In genomic region chr10:39171134-39171533, GRCm38 (mm10) we compare ENCODE assay signal across 8 mouse cellular contexts. TPM values are rescaled to one million over a fixed set of nuclear protein-coding genes. Genes with fewer than 3 reads are reported as not detected.
A peak's percentile ranks its signal among the peaks of the same experiment; 100 is the strongest.
DNase-seq lines count a peak whose midpoint lies in the region; ATAC-seq and TF ChIP-seq lines count a peak whose summit lies in the region.

No protein-coding gene starts in this region.

- peak; percentile 84 for ATAC-seq in embryonic facial prominence, embryonic 13.5 days (ENCODE audit: insufficient number of reproducible peaks, insufficient read depth, low FRiP score, low TSS enrichment, low read depth)
- ATAC-seq in limb, embryonic 12.5 days (ENCODE audit: insufficient number of reproducible peaks, insufficient read depth, low FRiP score, low TSS enrichment, low read depth) = peak; percentile 76
- ATAC-seq in midbrain, embryonic 15.5 days (replicated peaks) = peak; percentile 95

- H3K4me2 ChIP-seq in embryonic facial prominence, embryonic 13.5 days = peak overlapping the region; percentile 63
- H3K4me2 ChIP-seq in limb, embryonic 12.5 days = peak overlapping the region; percentile 80
- H3K4me2 ChIP-seq in midbrain, embryonic 15.5 days = peak overlapping the region; percentile 72

- H3K4me1 ChIP-seq in embryonic facial prominence, embryonic 13.5 days = peaks cover 52% of the 10 kb centered on the region
- no peaks in the 10 kb centered on the region for H3K4me1 ChIP-seq in kidney, adult 2 months (ENCODE audit: control insufficient read depth, insufficient read depth, low read length)
- H3K4me1 ChIP-seq in limb, embryonic 12.5 days (replicated peaks) = peaks cover 45% of the 10 kb centered on the region
- peaks cover 38% of the 10 kb centered on the region for H3K4me1 ChIP-seq in midbrain, embryonic 15.5 days
- H3K4me1 ChIP-seq in spleen, adult 2 months (ENCODE audit: control insufficient read depth, insufficient read depth, insufficient read length) = peaks cover 2% of the 10 kb centered on the region; the same call in 1 of the 2 replicates

- no peaks in the 10 kb centered on the region for H3K36me3 ChIP-seq in embryonic facial prominence, embryonic 13.5 days
- no peaks in the 10 kb centered on the region for H3K36me3 ChIP-seq in kidney, adult 2 months (ENCODE audit: control insufficient read depth, insufficient read depth, low read length)
- H3K36me3 ChIP-seq in limb, embryonic 12.5 days = no peaks in the 10 kb centered on the region
- H3K36me3 ChIP-seq in midbrain, embryonic 15.5 days (replicated peaks) = no peaks in the 10 kb centered on the region
- H3K36me3 ChIP-seq in spleen, adult 2 months (ENCODE audit: control insufficient read depth, insufficient read depth, low read length) = no peaks in the 10 kb centered on the region

- no peaks in the 10 kb centered on the region for H3K9me3 ChIP-seq in embryonic facial prominence, embryonic 13.5 days
- no peaks in the 10 kb centered on the region for H3K9me3 ChIP-seq in limb, embryonic 12.5 days
- no peaks in the 10 kb centered on the region for H3K9me3 ChIP-seq in midbrain, embryonic 15.5 days

- peak; percentile 73 for DNase-seq in 3134 (ENCODE audit: extremely low read depth, insufficient read length, low spot score)
- DNase-seq in adrenal gland, postnatal 36 days = peak; percentile 93
- peak; percentile 93 to 95 for DNase-seq in heart, adult 18-20 months
- DNase-seq in kidney, adult 2 months = peak; percentile 91
- DNase-seq in spleen, adult 2 months (ENCODE audit: low read depth in 1 of 2, low spot score in 2 of 2) = peak; percentile 87 to 91

- under 1% methylated on average over 19 of the region's 19 CpGs for WGBS in embryonic facial prominence, embryonic 13.5 days
- under 1% methylated on average over 19 of the region's 19 CpGs for WGBS in kidney, adult 2 months
- under 1% methylated on average over 19 of the region's 19 CpGs for WGBS in limb, embryonic 12.5 days
- WGBS in midbrain, embryonic 15.5 days = under 1% methylated on average over 19 of the region's 19 CpGs
- under 1% methylated on average over 19 of the region's 19 CpGs for WGBS in spleen, adult 2 months

- H3K4me3 ChIP-seq in embryonic facial prominence, embryonic 13.5 days = peak overlapping the region; percentile 42
- H3K4me3 ChIP-seq in kidney, adult 2 months (ENCODE audit: insufficient read depth, low read depth, low read length) = peak overlapping the region; percentile 46
- H3K4me3 ChIP-seq in limb, embryonic 12.5 days (replicated peaks) = peak overlapping the region; percentile 41
- H3K4me3 ChIP-seq in midbrain, embryonic 15.5 days = peak overlapping the region; percentile 43
- H3K4me3 ChIP-seq in spleen, adult 2 months (ENCODE audit: extremely low read depth, insufficient read depth, insufficient read length) = peak overlapping the region; percentile 59

- peak overlapping the region; percentile 44; the same call in 1 of the 2 replicates for H3K9ac ChIP-seq in embryonic facial prominence, embryonic 13.5 days
- H3K9ac ChIP-seq in limb, embryonic 12.5 days (replicated peaks) = peak overlapping the region; percentile 38; the same call in 1 of the 2 replicates
- peak overlapping the region; percentile 63 for H3K9ac ChIP-seq in midbrain, embryonic 15.5 days

- TF ChIP-seq CTCF in kidney, adult 2 months (conservative IDR thresholded peaks at IDR 0.05; ENCODE audit: insufficient read depth, insufficient read length, low read depth, low read length) = peak; percentile 96
- TF ChIP-seq CTCF in spleen, adult 2 months (IDR thresholded peaks at IDR 0.05; ENCODE audit: extremely low read depth, insufficient read depth, insufficient read length, insufficient replicate concordance) = peak; percentile 87; the same call in 1 of the 2 replicates

- no peak for TF ChIP-seq POLR2A in kidney, adult 2 months (IDR thresholded peaks at IDR 0.05; ENCODE audit: low read depth, low read length)
- no peak for TF ChIP-seq POLR2A in spleen, adult 2 months (IDR thresholded peaks at IDR 0.05; ENCODE audit: low read depth, low read length)

- peak overlapping the region; percentile 80 for H3K27ac ChIP-seq in embryonic facial prominence, embryonic 13.5 days
- no peak overlapping the region; the same call in 1 of the 2 replicates for H3K27ac ChIP-seq in kidney, adult 2 months (ENCODE audit: insufficient read depth, low read depth, low read length)
- peak overlapping the region; percentile 72 for H3K27ac ChIP-seq in limb, embryonic 12.5 days
- H3K27ac ChIP-seq in midbrain, embryonic 15.5 days = peak overlapping the region; percentile 97
- H3K27ac ChIP-seq in spleen, adult 2 months (ENCODE audit: insufficient read depth, low read length) = peak overlapping the region; percentile 71

- H3K27me3 ChIP-seq in embryonic facial prominence, embryonic 13.5 days = no peaks in the 10 kb centered on the region
- no peaks in the 10 kb centered on the region for H3K27me3 ChIP-seq in kidney, adult 2 months (replicated peaks; ENCODE audit: control insufficient read depth, insufficient read depth, low read length)
- H3K27me3 ChIP-seq in limb, embryonic 12.5 days = no peaks in the 10 kb centered on the region
- H3K27me3 ChIP-seq in midbrain, embryonic 15.5 days (replicated peaks) = no peaks in the 10 kb centered on the region
- H3K27me3 ChIP-seq in spleen, adult 2 months (ENCODE audit: control insufficient read depth, insufficient read depth, low read length) = no peaks in the 10 kb centered on the region

RNA-seq across cellular contexts. Expression of gene Ccn6, which starts 7.5 kb away (rescaled TPM):
- under 1 TPM; 0.26 to 0.70 TPM for total RNA-seq in adrenal gland, postnatal 36 days (2021)
- polyA plus RNA-seq in embryonic facial prominence, embryonic 13.5 days (2015; fragmentation: Nextera tagmentation; extraction: Ambion mirVana) = 0.51 and 0.58 TPM in 2 replicates
- not detected for total RNA-seq in heart, adult 18-20 months (2021)
- 0.05 and 0.16 TPM in 2 replicates for polyA plus RNA-seq in kidney, adult 2 months (2012; rRNA removed)
- 0.31 and 0.42 TPM in 2 replicates for polyA plus RNA-seq in limb, embryonic 12.5 days (2016; fragmentation: Nextera tagmentation; extraction: Ambion mirVana)
- 0.31 and 0.36 TPM in 2 replicates for polyA plus RNA-seq in midbrain, embryonic 15.5 days (2015; fragmentation: Nextera tagmentation; extraction: Ambion mirVana)
- 0.05 TPM in 1 of 2 replicates, not detected in the other for polyA plus RNA-seq in spleen, adult 2 months (2012; rRNA removed)

RNA-seq across cellular contexts. Expression of gene Tube1, which starts 37.4 kb away (rescaled TPM):
- total RNA-seq in adrenal gland, postnatal 36 days (2021) = 1 to 10 TPM in 1 of 2 experiments, under 1 TPM in 1; 0.89 to 1.6 TPM
- 19.3 and 19.6 TPM in 2 replicates for polyA plus RNA-seq in embryonic facial prominence, embryonic 13.5 days (2015; fragmentation: Nextera tagmentation; extraction: Ambion mirVana)
- under 1 TPM; 0.60 to 0.77 TPM for total RNA-seq in heart, adult 18-20 months (2021)
- polyA plus RNA-seq in kidney, adult 2 months (2012; rRNA removed) = 1.3 TPM in 2 replicates
- 20.3 and 22.8 TPM in 2 replicates for polyA plus RNA-seq in limb, embryonic 12.5 days (2016; fragmentation: Nextera tagmentation; extraction: Ambion mirVana)
- polyA plus RNA-seq in midbrain, embryonic 15.5 days (2015; fragmentation: Nextera tagmentation; extraction: Ambion mirVana) = 9.2 TPM in 2 replicates
- 1.5 and 3.4 TPM in 2 replicates for polyA plus RNA-seq in spleen, adult 2 months (2012; rRNA removed)

RNA-seq across cellular contexts. Expression of gene Fam229b, which starts 37.4 kb away (rescaled TPM):
- 1 to 10 TPM; 3.0 to 3.5 TPM for total RNA-seq in adrenal gland, postnatal 36 days (2021)
- polyA plus RNA-seq in embryonic facial prominence, embryonic 13.5 days (2015; fragmentation: Nextera tagmentation; extraction: Ambion mirVana) = 15.1 and 18.7 TPM in 2 replicates
- total RNA-seq in heart, adult 18-20 months (2021) = 1 to 10 TPM; 6.3 to 6.7 TPM
- 5.4 and 7.2 TPM in 2 replicates for polyA plus RNA-seq in kidney, adult 2 months (2012; rRNA removed)
- 14.9 and 15.1 TPM in 2 replicates for polyA plus RNA-seq in limb, embryonic 12.5 days (2016; fragmentation: Nextera tagmentation; extraction: Ambion mirVana)
- 31.4 and 34.3 TPM in 2 replicates for polyA plus RNA-seq in midbrain, embryonic 15.5 days (2015; fragmentation: Nextera tagmentation; extraction: Ambion mirVana)
- polyA plus RNA-seq in spleen, adult 2 months (2012; rRNA removed) = 0.33 and 0.36 TPM in 2 replicates
